Mouse (Mus musculus): Measurements from ENCODE around the gene Vwa2. TPM values are rescaled to one million over a fixed set of nuclear protein-coding genes. Genes with fewer than 3 reads are reported as not detected.

Gene Vwa2
- total RNA-seq, 2 experiments from 2014 or later: 0.27 to 0.31 TPM

DNA sequence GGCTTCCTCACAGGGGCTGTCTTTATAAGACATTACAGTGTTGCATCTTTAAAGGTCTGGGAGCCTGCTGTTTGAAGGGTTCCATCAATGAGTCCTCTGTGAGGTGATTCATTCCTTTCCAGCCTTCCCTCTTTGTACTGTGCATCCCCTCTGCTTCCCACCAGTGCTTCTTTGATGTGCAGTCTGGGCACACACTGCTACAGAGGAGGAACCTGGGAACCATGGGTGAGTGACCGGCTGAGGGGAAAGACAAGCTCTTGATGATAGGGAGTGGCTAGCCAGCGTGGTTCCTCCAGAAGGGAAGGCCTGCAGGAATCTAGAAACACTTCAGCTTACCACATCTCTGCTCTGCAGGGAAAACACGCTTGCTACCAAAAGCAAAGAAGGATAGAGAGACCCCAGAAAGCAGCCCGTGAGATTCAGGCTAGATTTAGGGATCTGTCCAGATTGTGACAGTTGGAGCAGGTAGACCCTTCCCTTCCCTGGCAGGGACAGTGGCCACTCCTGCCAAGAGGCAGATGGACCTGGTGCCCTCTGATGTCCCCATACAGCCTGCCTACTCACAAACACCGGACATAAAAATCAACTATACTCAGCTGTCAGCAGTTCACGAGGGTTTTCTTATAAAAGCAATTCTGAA, 74.0 kb downstream of the Vwa2 start:
- no peak for DNase-seq (ENCODE audit: low spot score in 2 of 2)

- DNase-seq (ENCODE audit: low spot score in 2 of 2): no peak
Observed at GRCm38 (mm10) chr19:56949868-56950267, 75.8 kb downstream of the Vwa2 start.

DNA sequence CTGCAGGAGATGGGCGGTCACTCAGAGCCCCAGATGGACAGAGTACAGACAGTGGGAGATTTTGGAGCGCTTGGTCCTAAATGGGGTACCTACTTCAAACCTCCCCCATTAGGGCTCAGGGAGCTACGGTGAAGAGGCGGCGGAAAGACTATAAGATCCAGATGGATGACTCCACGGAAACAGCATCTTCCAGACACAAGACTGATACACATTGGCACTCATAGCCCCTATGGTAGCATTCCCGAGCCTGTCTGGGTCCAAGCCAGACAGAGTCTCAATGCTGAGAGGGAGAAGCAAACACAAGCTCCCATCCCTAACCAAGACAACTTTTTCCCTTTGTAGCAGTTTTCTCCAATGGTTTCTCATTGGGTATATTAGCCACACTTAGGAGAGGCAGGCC, 76.8 kb downstream of the Vwa2 start:
- no peak for DNase-seq (ENCODE audit: low spot score in 2 of 2)

DNA sequence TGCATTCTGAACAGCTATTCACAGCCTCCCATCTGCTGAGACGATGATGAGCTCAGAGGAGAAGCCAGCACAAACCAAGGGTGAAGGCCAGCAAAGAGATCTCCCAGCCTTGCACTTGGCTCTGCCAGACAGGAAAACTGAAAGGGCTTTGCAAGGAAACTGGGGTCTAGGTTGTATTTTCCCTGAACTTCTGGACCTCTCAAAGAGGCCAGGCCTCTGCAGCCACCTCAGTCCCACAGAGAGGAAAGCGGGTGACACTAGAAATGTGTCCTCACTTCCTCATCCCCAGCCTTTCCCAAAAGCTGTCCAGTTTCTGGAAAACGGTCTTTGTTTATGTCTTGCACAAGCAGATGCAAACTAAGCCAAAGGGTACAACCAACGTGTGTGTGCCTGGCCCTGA, 79.8 kb downstream of the Vwa2 start:
- no peak for DNase-seq (ENCODE audit: low spot score in 2 of 2)

GRCm38 (mm10) chr19:56954857-56955256, 80.8 kb downstream of the Vwa2 start:
- no peak for DNase-seq (ENCODE audit: low spot score in 2 of 2)

DNA sequence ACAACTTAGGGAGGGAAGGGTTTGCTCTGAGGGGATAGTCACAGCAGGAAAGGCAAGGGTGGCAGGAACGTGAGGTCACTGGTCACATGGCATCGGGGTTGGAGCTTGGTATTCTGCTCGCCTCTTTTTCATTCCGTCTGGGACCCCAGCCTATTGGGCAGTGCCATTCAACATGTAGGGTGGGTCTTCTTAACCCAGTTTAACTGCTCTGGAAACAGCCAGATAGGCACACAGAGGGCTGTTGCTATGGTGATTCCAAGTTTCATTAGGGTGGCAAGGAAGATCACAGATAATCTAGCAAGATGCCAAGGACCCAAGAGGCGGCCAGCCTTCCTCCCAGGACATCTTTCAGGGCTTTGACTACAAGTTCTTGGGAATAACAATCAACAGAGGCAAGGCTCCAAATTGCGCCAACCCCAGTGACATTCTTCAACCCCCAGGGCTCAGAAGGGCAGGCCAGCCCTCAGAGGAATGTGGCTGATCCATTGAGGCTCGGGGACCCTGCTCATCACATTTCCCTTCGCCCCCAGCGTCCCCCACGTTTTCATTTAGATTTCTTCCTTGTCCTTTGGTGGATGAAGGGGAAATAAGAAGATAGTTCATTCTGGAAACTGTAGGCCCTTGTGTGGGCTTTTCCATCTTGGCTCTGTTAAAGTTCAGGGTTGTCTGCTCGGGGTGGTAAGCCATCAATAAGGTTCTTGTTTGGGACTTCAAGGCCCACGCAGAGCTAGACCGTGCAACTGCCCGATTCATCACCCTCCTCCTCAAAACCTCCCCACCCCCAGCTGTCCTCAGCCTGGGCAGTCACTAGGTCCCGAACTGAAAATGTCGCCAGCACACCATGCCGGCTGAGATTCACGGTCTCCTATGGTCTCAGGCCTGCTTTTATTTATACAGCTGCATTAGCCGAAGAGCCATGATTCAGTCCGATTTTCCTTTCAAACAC, 81.8 kb downstream of the Vwa2 start:
- peak in 1 of 2 experiments; percentile 37 for DNase-seq (ENCODE audit: low spot score in 2 of 2)

GRCm38 (mm10) chr19:56958011-56958410, 84.0 kb downstream of the Vwa2 start:
- no peak for DNase-seq (ENCODE audit: low spot score in 2 of 2)

GRCm38 (mm10) chr19:56958582-56959021, 84.6 kb downstream of the Vwa2 start:
- no peak for DNase-seq (ENCODE audit: low spot score in 2 of 2)

DNA sequence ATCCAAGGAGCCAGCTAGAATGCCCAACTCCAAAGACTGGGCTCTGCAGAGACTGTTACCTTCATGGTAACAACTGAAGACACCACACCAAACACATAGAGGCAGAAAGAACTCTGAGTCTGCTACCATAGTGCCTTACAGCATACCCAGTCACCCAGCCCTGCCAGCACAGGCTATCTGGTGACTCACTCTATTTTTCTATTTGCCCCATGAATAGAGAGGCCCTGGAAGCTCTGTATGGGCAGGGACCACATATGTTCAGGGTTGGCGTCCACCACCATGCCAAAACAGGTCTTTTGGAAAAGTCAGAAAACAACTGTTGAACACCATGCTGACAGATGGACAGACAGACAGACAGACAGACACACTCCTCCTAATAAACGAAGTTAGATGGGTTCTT, 85.0 kb downstream of the Vwa2 start:
- DNase-seq (ENCODE audit: low spot score in 2 of 2): no peak

GRCm38 (mm10) chr19:56959601-56960000, 85.6 kb downstream of the Vwa2 start:
- no peak for DNase-seq (ENCODE audit: low spot score in 2 of 2)

Other genes starting within 250 kb of the Vwa2 start
- gene Adrb1, start 152.1 kb upstream of the Vwa2 start, total RNA-seq (2021): 10 to 100 TPM; 12.1 to 12.8 TPM
- 10 to 100 TPM; 35.4 to 44.7 TPM for gene Ccdc186, start 52.1 kb upstream of the Vwa2 start, total RNA-seq (2021)
- gene Tdrd1, start 48.0 kb upstream of the Vwa2 start, total RNA-seq (2021): under 1 TPM; 0.46 to 0.91 TPM
- 10 to 100 TPM; 22.0 to 24.5 TPM for gene Afap1l2, start 134.0 kb downstream of the Vwa2 start, total RNA-seq (2021)